Mouse (Mus musculus) erythroblast, embryonic 14.5 days (primary cell): Measurements from ENCODE around the gene Snta1. TPM values are rescaled to one million over a fixed set of nuclear protein-coding genes. Genes with fewer than 3 reads are reported as not detected.

Source experiments
- H3K27me3 ChIP-seq: 2 replicates; pipeline ENCODE4 v1.6.1; 2012; ENCODE audit warnings: inconsistent platforms; ENCODE audit not compliant: control insufficient read depth
- H3K36me3 ChIP-seq: 2 replicates; pipeline ENCODE4 v1.6.1; 2012; ENCODE audit warnings: mild to moderate bottlenecking, inconsistent platforms; ENCODE audit not compliant: control insufficient read depth
- H3K4me1 ChIP-seq: 2 replicates; pipeline ENCODE4 v1.6.1; 2012; ENCODE audit warnings: inconsistent platforms; ENCODE audit not compliant: control insufficient read depth
- H3K4me3 ChIP-seq: replicated peaks from 2 replicates; pipeline ENCODE3; 2012; ENCODE audit warnings: moderate library complexity, mild to moderate bottlenecking, inconsistent platforms
- H3K9me3 ChIP-seq: 2 replicates; pipeline ENCODE4 v1.6.1; 2012; ENCODE audit warnings: low read length, inconsistent platforms, mixed read lengths; ENCODE audit not compliant: control insufficient read depth
- GATA1 ChIP-seq: IDR thresholded peaks from 2 replicates; pipeline ENCODE4 v1.6.1; 2012; ENCODE audit warnings: low read length, inconsistent platforms, mixed read lengths
- TAL1 ChIP-seq: IDR thresholded peaks from 3 replicates; pipeline ENCODE4 v1.6.1; 2012; ENCODE audit warnings: low read length, inconsistent platforms, mixed read lengths
- polyA plus RNA-seq: library from polyadenylated mRNA; stranded (reverse); fragments of >175 nt; gene quantifications from 2 replicates; pipeline ENCODE4 v1.2.3, GENCODE M21; 2012

Gene Snta1
- polyA plus RNA-seq, 1 experiment = 0.08 TPM

DNA sequence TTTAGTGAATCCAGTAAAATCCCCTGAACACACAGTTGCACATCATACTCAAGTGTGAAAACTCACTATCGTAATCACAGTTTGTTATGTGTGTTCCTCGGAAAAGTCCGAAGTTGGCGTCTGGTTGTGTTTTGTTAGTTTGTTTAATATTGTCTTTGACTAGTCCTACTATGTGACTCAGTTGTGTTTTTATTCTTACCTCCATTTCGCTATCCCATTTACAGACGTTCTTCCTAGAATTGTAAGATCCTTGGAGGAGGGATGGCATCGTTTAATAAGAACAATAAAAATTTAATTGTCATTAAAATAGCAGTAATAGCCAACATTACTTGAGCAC is 29.3 kb upstream of the Snta1 start:
- H3K9me3 ChIP-seq = no peaks in the 10 kb centered on the region

DNA sequence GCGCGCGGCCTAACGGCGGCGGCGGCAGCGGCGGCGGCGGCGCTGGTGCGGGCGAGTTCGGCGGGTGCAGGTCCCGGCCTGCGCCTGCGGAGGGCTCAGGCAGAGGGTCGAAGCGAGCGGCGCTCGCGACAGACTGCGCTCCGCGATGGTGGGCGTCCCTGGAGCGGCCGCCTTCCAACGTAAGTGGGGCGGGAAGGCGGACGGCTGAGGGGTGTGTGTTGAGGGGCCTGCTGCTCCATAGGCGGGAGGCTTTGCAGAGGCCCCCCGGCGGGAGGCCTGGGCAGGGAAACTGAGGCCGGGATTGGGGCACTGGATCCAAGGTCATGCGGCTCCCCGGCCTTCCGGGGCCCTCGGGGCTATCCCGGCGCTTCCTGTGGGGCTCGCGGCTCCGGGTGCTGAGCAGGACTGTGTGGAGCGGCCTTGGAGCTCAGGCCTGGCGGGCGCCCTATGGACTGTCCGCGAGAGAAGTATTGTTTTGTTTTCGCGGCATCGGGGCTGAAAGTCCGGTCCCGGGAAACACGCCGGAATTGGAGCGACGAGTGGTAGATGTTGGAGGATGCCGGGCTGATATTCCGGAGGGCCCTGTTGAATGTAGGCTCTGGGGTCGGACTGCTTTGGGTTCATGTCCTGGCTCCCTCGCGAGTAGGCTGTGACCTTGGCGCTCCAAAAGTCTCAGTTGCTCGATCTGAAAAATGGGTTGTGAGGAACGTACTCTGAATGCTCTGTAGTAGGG is 28.7 kb upstream of the Snta1 start, which contains the start of gene Cbfa2t2:
Gene Cbfa2t2 (plus strand): TSS at position 24 of the 733 bp plus-strand sequence.
- no peak for TF ChIP-seq GATA1
- no peak for TF ChIP-seq TAL1
- no peaks in the 10 kb centered on the region for H3K27me3 ChIP-seq
- H3K9me3 ChIP-seq = no peaks in the 10 kb centered on the region
- no peaks in the 10 kb centered on the region for H3K36me3 ChIP-seq
- H3K4me3 ChIP-seq = peak within 1 kb of the TSS; percentile 93
- peaks cover 38% of the 10 kb centered on the region for H3K4me1 ChIP-seq

More for the DNA sequence above, 29.3 kb upstream of the Snta1 start:
- H3K4me3 ChIP-seq = peak overlapping the region; percentile 93
- H3K27me3 ChIP-seq = no peaks in the 10 kb centered on the region
- H3K36me3 ChIP-seq = no peaks in the 10 kb centered on the region
- peaks cover 35% of the 10 kb centered on the region for H3K4me1 ChIP-seq
- TF ChIP-seq TAL1 (no peak), GATA1 (no peak)

DNA sequence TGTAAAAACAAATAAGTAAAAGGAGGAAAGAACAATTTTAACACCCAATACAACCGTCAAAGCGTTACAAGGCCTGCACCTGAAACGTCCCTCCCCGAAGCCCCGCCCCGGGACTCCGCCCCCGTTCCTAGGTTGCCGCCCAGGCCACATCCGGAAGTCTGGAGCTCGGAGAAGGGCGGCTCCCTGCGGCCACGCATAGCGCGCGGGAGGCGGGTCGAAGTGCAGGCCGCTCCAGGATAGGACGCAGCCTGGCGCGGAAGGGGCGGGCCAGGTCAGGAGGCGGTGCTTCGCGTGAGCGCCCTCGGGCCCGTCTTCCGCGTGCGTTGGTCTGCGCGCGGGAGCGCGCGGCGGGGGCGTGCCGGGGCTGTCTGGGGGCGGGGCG is 28.2 kb upstream of the Snta1 start:
- H3K4me3 ChIP-seq = peak overlapping the region; percentile 93
- peaks cover 39% of the 10 kb centered on the region for H3K4me1 ChIP-seq
- H3K9me3 ChIP-seq = no peaks in the 10 kb centered on the region
- TF ChIP-seq TAL1 = no peak
- no peak for TF ChIP-seq GATA1
- no peaks in the 10 kb centered on the region for H3K27me3 ChIP-seq
- H3K36me3 ChIP-seq = no peaks in the 10 kb centered on the region

DNA sequence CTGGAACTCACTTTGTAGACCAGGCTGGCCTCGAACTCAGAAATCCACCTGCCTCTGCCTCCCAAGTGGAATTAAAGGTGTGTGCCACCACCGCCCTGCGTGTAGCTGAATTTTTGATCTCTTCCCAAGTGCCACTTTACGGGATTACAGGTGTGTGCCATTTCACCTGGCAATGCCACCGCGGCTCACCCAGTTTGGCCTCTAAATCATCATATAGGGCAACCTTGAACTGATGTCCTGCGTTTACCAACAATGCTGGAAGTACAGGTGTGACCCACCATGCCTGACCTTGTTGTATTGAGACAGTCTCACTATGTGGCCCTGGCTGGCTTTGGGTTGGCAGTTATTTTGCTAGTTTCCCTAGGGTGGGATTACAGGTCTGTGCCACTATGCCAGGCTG is 26.8 kb upstream of the Snta1 start:
- Histone ChIP-seq H3K9me3 (no peaks in the 10 kb centered on the region), H3K4me3 (no peak overlapping the region), H3K27me3 (no peaks in the 10 kb centered on the region), H3K4me1 (peaks cover 39% of the 10 kb centered on the region), H3K36me3 (no peaks in the 10 kb centered on the region)
- TF ChIP-seq GATA1 (no peak), TAL1 (no peak)

DNA sequence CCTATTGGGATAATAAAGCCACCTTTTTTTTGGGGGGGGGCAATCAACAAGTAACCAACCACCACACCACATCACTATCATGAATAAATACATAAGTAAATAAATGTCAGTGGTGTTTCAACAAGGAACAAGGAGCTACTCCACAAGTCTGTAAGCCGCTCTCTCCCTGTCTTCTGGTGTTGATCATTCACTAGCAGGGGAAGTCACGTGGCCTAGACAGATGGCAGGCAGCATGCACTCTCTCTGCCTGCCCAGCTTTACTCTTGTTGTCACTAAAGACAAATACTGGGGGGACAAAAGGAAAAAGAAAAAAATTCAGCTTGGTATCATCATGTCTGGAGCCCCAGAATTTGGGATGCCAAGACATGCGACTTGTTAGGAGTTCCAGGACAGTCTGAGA is 25.5 kb upstream of the Snta1 start:
- peaks cover 36% of the 10 kb centered on the region for H3K4me1 ChIP-seq

DNA sequence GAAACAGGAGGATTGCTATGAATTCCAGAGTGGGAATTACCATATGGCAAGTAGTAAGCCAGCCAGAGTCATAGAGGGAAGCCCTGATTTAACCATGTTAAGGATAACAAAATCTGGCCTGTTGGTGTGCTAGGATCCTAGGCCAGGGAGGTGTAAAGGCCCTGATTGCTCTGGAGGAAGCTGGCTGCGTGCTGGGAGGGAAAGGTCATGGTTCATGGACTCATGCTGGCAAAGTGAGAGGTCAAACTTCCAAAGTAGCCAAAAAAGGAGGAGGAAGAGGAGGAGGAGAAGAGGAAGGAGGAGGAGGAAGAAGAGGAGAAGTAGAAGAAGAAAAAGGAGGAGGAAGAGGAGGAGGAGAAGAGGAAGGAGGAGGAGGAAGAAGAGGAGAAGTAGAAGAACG is 24.8 kb upstream of the Snta1 start:
- Histone ChIP-seq H3K27me3 (peaks cover 13% of the 10 kb centered on the region), H3K4me1 (peaks cover 31% of the 10 kb centered on the region), H3K9me3 (no peaks in the 10 kb centered on the region), H3K36me3 (no peaks in the 10 kb centered on the region), H3K4me3 (no peak overlapping the region)
- TF ChIP-seq GATA1 (no peak), TAL1 (no peak)

More for the DNA sequence above, 25.5 kb upstream of the Snta1 start:
- peaks cover 6% of the 10 kb centered on the region; the same call in 1 of the 2 replicates for H3K27me3 ChIP-seq
- no peak overlapping the region for H3K4me3 ChIP-seq
- H3K36me3 ChIP-seq = no peaks in the 10 kb centered on the region
- H3K9me3 ChIP-seq = no peaks in the 10 kb centered on the region
- no peak for TF ChIP-seq TAL1
- TF ChIP-seq GATA1 = no peak

DNA sequence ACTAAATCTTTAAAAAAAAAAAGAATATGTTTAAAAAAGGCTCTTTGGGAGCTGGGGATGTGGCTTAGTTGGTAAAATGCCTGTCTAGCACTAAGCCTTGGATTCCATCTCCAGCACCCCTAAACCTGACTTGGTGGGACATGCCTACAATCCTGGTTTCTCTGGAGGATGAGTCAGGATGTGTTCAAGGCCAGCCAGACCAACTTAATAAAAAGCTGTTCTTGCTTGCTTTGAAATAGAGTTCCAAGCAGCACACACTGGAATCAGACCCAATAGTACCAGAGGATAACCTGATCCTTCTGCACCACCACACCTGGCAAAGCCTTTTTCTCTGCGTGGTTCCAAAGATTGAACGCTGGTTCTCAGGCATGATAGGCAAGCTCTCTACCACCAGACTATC is 22.7 kb upstream of the Snta1 start:
- Histone ChIP-seq H3K36me3 (no peaks in the 10 kb centered on the region), H3K9me3 (no peaks in the 10 kb centered on the region), H3K4me3 (no peak overlapping the region), H3K27me3 (peaks cover 33% of the 10 kb centered on the region), H3K4me1 (peaks cover 21% of the 10 kb centered on the region)
- TF ChIP-seq TAL1 (no peak), GATA1 (no peak)

DNA sequence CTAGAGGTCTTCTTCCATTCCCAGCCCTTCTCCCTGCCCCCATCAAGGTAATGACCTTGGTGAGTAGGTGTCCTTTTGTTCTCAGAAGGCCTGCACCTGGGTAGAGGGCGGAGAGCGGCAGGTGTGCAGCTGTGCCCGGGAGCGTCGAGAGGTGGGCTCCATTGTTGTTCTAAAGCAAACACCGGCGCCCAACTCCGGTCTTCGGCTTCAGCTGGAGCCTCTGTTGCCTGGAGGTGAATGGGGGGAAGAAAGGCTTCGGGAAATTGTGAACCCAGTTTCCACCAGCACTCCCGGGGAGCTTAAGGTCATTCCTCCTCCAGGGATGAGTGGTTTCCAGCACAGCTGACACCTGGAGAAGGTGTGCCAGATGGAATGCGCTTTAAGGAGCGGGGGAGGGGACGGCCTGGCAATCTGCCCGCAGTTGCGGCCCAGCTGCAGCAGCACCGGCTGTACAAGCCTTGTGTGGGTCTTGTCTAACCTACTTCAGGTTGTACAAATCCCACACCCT is 20.0 kb upstream of the Snta1 start:
- Histone ChIP-seq H3K36me3 (no peaks in the 10 kb centered on the region), H3K9me3 (no peaks in the 10 kb centered on the region), H3K4me1 (peaks cover 11% of the 10 kb centered on the region), H3K27me3 (peaks cover 33% of the 10 kb centered on the region), H3K4me3 (no peak overlapping the region)
- TF ChIP-seq GATA1 (no peak), TAL1 (no peak)

DNA sequence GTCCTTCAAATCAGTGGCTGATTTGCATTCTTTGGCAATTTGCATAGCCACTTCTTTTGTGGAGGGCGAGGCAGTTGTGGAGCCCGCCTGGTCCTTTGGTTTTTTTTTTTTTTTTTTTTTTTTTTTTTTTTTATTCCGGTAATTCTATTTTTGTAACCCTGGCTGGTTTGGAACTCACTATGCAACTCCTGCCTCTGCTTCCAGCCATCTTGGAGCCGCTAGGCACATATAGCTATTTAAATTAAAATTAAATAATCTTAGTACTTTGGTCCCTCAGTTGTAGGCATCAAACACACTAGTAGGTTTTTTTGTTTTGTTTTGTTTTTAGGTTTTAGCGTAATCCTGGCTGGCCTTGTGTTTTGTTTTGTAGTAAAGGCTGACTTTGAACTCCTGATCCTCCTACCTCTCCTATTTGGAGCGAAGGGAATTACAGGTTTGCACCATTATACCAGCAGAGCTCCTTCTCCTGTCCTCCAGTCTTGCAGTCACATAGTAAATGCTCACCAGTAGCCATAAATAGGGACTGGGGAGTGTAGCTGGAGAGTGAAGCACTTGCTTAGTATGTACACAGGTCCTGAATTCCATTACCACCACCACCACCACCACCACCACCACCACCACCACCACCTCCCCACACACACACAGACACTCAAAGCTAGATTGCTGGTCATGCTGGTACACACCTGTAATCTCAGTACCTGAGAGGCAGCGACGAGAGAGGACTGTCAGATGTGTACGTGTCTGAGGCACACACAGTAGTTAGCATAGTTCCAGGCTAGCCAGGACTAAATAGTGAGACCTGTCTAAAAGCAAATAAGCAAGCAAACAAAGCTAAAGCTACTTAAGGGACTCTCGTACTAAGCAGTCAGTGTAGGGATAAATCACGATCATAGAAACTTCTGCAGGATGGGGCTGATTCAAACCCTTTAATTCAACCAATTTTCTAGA is 19.3 kb upstream of the Snta1 start:
- Histone ChIP-seq H3K27me3 (peaks cover 33% of the 10 kb centered on the region), H3K36me3 (no peaks in the 10 kb centered on the region), H3K4me3 (no peak overlapping the region), H3K9me3 (no peaks in the 10 kb centered on the region), H3K4me1 (peaks cover 9% of the 10 kb centered on the region)
- TF ChIP-seq TAL1 = no peak
- TF ChIP-seq GATA1 = no peak
